Mouse (Mus musculus) lung, adult 2 months (tissue): Measurements from ENCODE around the gene Ap2a1.
A peak's percentile ranks its signal among the peaks of the same experiment; 100 is the strongest.

Source experiments
- CTCF ChIP-seq: fragments of 200-500 bp; IDR thresholded peaks from 2 replicates; pipeline ENCODE4 v1.5.1; 2011; ENCODE audit warnings: mild to moderate bottlenecking, low read length, control low read depth; ENCODE audit not compliant: insufficient read depth
- POLR2A ChIP-seq: fragments of 200-500 bp; IDR thresholded peaks from 2 replicates; pipeline ENCODE4 v1.6.1; 2011; ENCODE audit warnings: low read depth, mild to moderate bottlenecking, control low read depth, low read length, borderline replicate concordance; ENCODE audit errors: extremely low read depth

- TF ChIP-seq CTCF (peak; percentile 63), POLR2A (peak; percentile 66; the same call in 1 of the 2 replicates)
Observed at GRCm38 (mm10) chr7:44895593-44896434, 33.5 kb downstream of the Ap2a1 start, which contains the start of gene Fuz.
